Mouse (Mus musculus) heart, postnatal 0 days (tissue): ENCODE measurements around the gene Ranbp10. TPM values are rescaled to one million over a fixed set of nuclear protein-coding genes. Genes with fewer than 3 reads are reported as not detected.
A peak's percentile ranks its signal among the peaks of the same experiment; 100 is the strongest.

Experiments used
- ATAC-seq: fragments of 200-750 bp; cut with Nextera tagmentation; 2 replicates; pipeline ENCODE4 v1.8.0; 2017; ENCODE audit warnings: low read depth, moderate number of reproducible peaks, moderate library complexity; ENCODE audit not compliant: insufficient read depth
- DNase-seq: peaks from one replicate; pipeline ENCODE4 v3.0.0-alpha.2; 2016; ENCODE audit warnings: low spot score
- H3K27ac ChIP-seq: fragments of 300-500 bp; sonication (generic); 2 replicates; pipeline ENCODE4 v1.5.1; 2014; ENCODE audit warnings: low read depth, mild to moderate bottlenecking
- H3K27me3 ChIP-seq: fragments of 300-500 bp; sonication (generic); 2 replicates; pipeline ENCODE4 v1.6.1; 2014; ENCODE audit warnings: low read length, mixed read lengths; ENCODE audit not compliant: control insufficient read depth, insufficient read depth
- H3K36me3 ChIP-seq: fragments of 300-500 bp; sonication (generic); replicated peaks from 2 replicates; pipeline ENCODE4 v1.6.1; 2014; ENCODE audit warnings: low read length, mixed read lengths; ENCODE audit not compliant: control insufficient read depth, insufficient read depth
- H3K4me1 ChIP-seq: fragments of 300-500 bp; sonication (generic); 2 replicates; pipeline ENCODE4 v1.6.1; 2014; ENCODE audit warnings: antibody characterized with exemption; ENCODE audit not compliant: control insufficient read depth, insufficient read depth
- H3K4me2 ChIP-seq: fragments of 300-500 bp; sonication (generic); 2 replicates; pipeline ENCODE4 v1.6.1; 2014; ENCODE audit warnings: low read depth, mild to moderate bottlenecking, low read length, moderate library complexity
- H3K4me3 ChIP-seq: fragments of 300-500 bp; sonication (generic); 2 replicates; pipeline ENCODE4 v1.5.1; 2014; ENCODE audit warnings: low read depth, low read length
- H3K9ac ChIP-seq: fragments of 300-500 bp; sonication (generic); replicated peaks from 2 replicates; pipeline ENCODE4 v1.6.1; 2014; ENCODE audit warnings: low read depth, low read length, mixed read lengths
- H3K9me3 ChIP-seq: fragments of 300-500 bp; sonication (generic); replicated peaks from 2 replicates; pipeline ENCODE4 v1.6.1; 2016; ENCODE audit warnings: low read length; ENCODE audit not compliant: control insufficient read depth
- CTCF ChIP-seq: IDR thresholded peaks from 2 replicates; pipeline ENCODE4 v1.5.1; 2016; ENCODE audit warnings: antibody characterized with exemption, control low read depth, low read depth
- EP300 ChIP-seq: IDR thresholded peaks from 2 replicates; pipeline ENCODE4 v1.6.1; 2016; ENCODE audit warnings: antibody characterized with exemption, low read depth
- WGBS: fragments of 180-500 bp; shearing (Covaris S2); extraction: QIAGEN DNeasy Blood & Tissue Kit; methylation state at CpG from one replicate; pipeline ENCODE4 v1.1.7; 2014; 5-methylcytosine and 5-hydroxymethylcytosine counted together
- polyA plus RNA-seq: library from polyadenylated mRNA; unstranded; fragments of >200 nt; fragmentation: Nextera tagmentation; extraction: Ambion mirVana; gene quantifications from 2 replicates; pipeline ENCODE4 v1.2.1, GENCODE M21; 2015
- total RNA-seq: library from RNA; depleted of rRNA; stranded (reverse); fragments of >200 nt; gene quantifications from 2 replicates; pipeline ENCODE4 v1.2.3, GENCODE M21; 2014; ENCODE audit warnings: low replicate concordance

Gene Ranbp10
- total and polyA plus RNA-seq, 2 experiments from 2014 or later, result 6.7 to 8.7 TPM

DNA sequence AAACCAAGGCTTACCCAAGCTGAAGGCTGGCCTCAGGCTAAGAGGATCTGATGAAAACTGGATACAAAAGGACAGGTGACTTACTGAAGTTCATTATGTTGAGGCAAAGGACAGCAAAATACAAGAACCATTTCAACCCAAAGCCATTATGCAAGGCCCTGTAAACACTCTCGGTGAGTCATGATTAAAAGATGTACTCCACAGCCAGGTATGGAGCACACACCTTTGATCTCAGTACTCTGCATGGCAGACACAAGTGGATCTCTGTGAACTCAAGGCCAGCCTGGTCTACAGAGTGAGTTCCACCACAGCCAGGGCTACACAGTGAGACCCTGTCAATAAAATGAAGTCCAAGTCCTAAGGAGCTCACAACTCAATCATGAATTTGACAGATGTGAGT is 31.4 kb downstream of the Ranbp10 start:
- 97% methylated on average over 1 of the region's 1 CpGs for WGBS
- Histone ChIP-seq H3K27me3 (no peaks in the 10 kb centered on the region), H3K36me3 (no peaks in the 10 kb centered on the region), H3K9me3 (no peaks in the 10 kb centered on the region), H3K27ac (no peak overlapping the region), H3K4me3 (no peak overlapping the region), H3K4me2 (no peak overlapping the region), H3K9ac (no peak overlapping the region), H3K4me1 (peaks cover 17% of the 10 kb centered on the region; the same call in 1 of the 2 replicates)
- ATAC-seq (no peak), DNase-seq (no peak)
- TF ChIP-seq CTCF, result no peak
- no peak for TF ChIP-seq EP300

- 71% methylated on average over 3 of the region's 3 CpGs for WGBS
- no peak overlapping the region for H3K9ac ChIP-seq
- no peak for TF ChIP-seq EP300
- no peak for TF ChIP-seq CTCF
- ATAC-seq (no peak), DNase-seq (no peak)
- H3K27me3 ChIP-seq, result no peaks in the 10 kb centered on the region
- H3K4me2 ChIP-seq, result no peak overlapping the region
- H3K36me3 ChIP-seq, result no peaks in the 10 kb centered on the region
- H3K27ac ChIP-seq, result no peak overlapping the region
- no peak overlapping the region for H3K4me3 ChIP-seq
- H3K4me1 ChIP-seq, result peaks cover 6% of the 10 kb centered on the region
- no peaks in the 10 kb centered on the region for H3K9me3 ChIP-seq
Measured at GRCm38 (mm10) chr8:105794009-105794598, 33.0 kb downstream of the Ranbp10 start.

GRCm38 (mm10) chr8:105793331-105793730 is 33.8 kb downstream of the Ranbp10 start:
- H3K4me2 ChIP-seq, result no peak overlapping the region
- H3K27ac ChIP-seq, result no peak overlapping the region
- H3K27me3 ChIP-seq, result no peaks in the 10 kb centered on the region
- no peaks in the 10 kb centered on the region for H3K36me3 ChIP-seq
- no peak for TF ChIP-seq EP300
- TF ChIP-seq CTCF, result no peak
- no peak for DNase-seq
- no peak for ATAC-seq
- no peaks in the 10 kb centered on the region for H3K9me3 ChIP-seq
- WGBS, result 84% methylated on average over 1 of the region's 1 CpGs
- no peaks in the 10 kb centered on the region; the same call in 1 of the 2 replicates for H3K4me1 ChIP-seq
- H3K4me3 ChIP-seq, result no peak overlapping the region
- no peak overlapping the region for H3K9ac ChIP-seq

- Histone ChIP-seq H3K4me2 (no peak overlapping the region), H3K9me3 (no peaks in the 10 kb centered on the region), H3K27me3 (no peaks in the 10 kb centered on the region), H3K4me1 (no peaks in the 10 kb centered on the region; the same call in 1 of the 2 replicates), H3K9ac (no peak overlapping the region), H3K27ac (no peak overlapping the region), H3K4me3 (no peak overlapping the region), H3K36me3 (0 out of 2 replicates have a peak, but pooled peaks cover 15% of the 10 kb centered on the region)
- DNase-seq (no peak), ATAC-seq (no peak)
- TF ChIP-seq CTCF (no peak), EP300 (no peak)
Measured at GRCm38 (mm10) chr8:105789626-105790025, 37.5 kb downstream of the Ranbp10 start.

DNA sequence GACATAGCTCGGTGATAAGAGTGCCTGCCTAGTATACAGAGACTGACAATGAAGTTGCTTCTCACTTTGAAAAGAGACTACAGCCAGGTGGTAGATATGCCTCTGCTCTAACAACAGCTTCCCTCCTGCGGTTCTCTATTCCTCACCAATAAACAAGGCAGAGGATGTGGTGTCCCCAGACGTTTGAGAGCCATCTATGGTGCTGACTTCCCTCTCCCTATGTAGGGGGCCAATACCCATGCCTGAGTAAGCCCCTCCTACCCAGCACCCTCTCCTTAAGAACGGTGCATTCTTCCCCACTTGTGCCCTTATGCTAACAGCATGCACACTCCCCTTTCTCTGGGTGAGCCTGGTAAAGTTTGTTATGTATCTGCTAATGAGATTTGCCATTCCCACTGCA is 38.2 kb downstream of the Ranbp10 start:
- no peaks in the 10 kb centered on the region; the same call in 1 of the 2 replicates for H3K4me1 ChIP-seq
- whole genome bisulfite sequencing, result 59% methylated on average over 4 of the region's 4 CpGs
- no peak for TF ChIP-seq CTCF
- TF ChIP-seq EP300, result no peak
- H3K9me3 ChIP-seq, result no peaks in the 10 kb centered on the region
- no peak overlapping the region for H3K9ac ChIP-seq
- no peak overlapping the region for H3K4me2 ChIP-seq
- 0 out of 2 replicates have a peak, but pooled peaks cover 17% of the 10 kb centered on the region for H3K36me3 ChIP-seq
- H3K27me3 ChIP-seq, result no peaks in the 10 kb centered on the region
- ATAC-seq, result no peak
- DNase-seq, result no peak
- H3K4me3 ChIP-seq, result no peak overlapping the region
- H3K27ac ChIP-seq, result no peak overlapping the region; the same call in 1 of the 2 replicates

GRCm38 (mm10) chr8:105788241-105788640 is 38.9 kb downstream of the Ranbp10 start:
- Histone ChIP-seq H3K4me1 (no peaks in the 10 kb centered on the region; the same call in 1 of the 2 replicates), H3K27ac (no peak overlapping the region; the same call in 1 of the 2 replicates), H3K9ac (no peak overlapping the region), H3K4me2 (no peak overlapping the region), H3K27me3 (no peaks in the 10 kb centered on the region), H3K36me3 (0 out of 2 replicates have a peak, but pooled peaks cover 19% of the 10 kb centered on the region), H3K9me3 (no peaks in the 10 kb centered on the region), H3K4me3 (no peak overlapping the region)
- no peak for ATAC-seq
- no peak for DNase-seq
- 100% methylated on average over 2 of the region's 2 CpGs for WGBS
- peak; percentile 62 for TF ChIP-seq CTCF
- TF ChIP-seq EP300, result no peak
